Mouse (Mus musculus) lung, postnatal 25 days (tissue): ENCODE measurements around the gene Vwf.

Source experiments
- DNase-seq: peaks from one replicate; pipeline ENCODE4 v3.0.0; 2022; ENCODE audit warnings: low spot score

The Vwf gene

DNA sequence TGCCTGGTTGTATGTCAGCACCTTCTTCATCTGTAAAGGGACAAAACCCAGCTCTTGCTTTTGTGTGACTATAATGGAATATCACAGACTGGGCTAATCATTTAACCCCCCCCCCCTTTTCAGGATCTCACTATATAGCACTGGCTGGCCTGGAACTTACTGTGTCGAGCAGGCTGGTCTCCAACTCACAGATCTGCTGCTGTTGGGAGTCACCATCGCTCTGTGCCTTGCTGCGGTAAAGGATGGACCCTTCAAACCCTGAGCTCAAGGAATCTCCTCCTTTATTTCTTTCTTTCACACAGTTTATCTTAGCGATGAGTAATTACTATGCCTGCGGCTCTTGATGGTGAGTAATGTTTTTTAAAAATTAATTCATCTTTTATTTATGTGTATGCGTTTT, at the start of gene Vwf:
Gene Vwf (plus strand): TSS at position 301 of the 400 bp plus-strand sequence.
- no peak for DNase-seq

- DNase-seq, result no peak
Measured at GRCm38 (mm10) chr6:125498062-125498461, 48.5 kb upstream of the Vwf start.

- no peak for DNase-seq
Measured at GRCm38 (mm10) chr6:125503186-125503802, 43.3 kb upstream of the Vwf start.

- no peak for DNase-seq
Measured at GRCm38 (mm10) chr6:125504622-125505355, 41.8 kb upstream of the Vwf start.

DNA sequence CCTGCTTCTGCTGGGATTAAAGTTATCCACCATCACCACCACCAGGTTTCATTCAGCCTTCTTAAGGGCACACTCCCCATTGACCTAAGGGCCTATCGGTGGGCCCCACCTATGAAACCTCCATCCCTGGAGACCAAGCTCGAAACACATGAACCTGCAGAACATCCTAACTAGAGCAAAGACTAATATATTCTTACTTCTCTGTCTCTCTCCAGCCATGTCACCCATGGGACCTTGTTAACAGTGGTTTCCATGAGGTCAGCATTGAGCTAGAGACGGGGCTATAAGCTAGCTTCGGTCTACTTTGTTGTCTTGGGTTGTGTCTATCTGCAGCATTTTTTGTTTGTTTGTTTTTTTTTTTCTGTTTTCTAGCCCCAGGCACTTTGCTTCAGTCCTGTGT, 40.1 kb upstream of the Vwf start:
- DNase-seq, result no peak

- no peak for DNase-seq
Measured at GRCm38 (mm10) chr6:125509783-125510182, 36.8 kb upstream of the Vwf start.

- no peak for DNase-seq
Measured at GRCm38 (mm10) chr6:125510645-125511044, 35.9 kb upstream of the Vwf start.

- no peak for DNase-seq
Measured at GRCm38 (mm10) chr6:125511196-125511595, 35.4 kb upstream of the Vwf start.

- peak; percentile 54 for DNase-seq
Measured at GRCm38 (mm10) chr6:125512950-125513596, 33.5 kb upstream of the Vwf start.

DNA sequence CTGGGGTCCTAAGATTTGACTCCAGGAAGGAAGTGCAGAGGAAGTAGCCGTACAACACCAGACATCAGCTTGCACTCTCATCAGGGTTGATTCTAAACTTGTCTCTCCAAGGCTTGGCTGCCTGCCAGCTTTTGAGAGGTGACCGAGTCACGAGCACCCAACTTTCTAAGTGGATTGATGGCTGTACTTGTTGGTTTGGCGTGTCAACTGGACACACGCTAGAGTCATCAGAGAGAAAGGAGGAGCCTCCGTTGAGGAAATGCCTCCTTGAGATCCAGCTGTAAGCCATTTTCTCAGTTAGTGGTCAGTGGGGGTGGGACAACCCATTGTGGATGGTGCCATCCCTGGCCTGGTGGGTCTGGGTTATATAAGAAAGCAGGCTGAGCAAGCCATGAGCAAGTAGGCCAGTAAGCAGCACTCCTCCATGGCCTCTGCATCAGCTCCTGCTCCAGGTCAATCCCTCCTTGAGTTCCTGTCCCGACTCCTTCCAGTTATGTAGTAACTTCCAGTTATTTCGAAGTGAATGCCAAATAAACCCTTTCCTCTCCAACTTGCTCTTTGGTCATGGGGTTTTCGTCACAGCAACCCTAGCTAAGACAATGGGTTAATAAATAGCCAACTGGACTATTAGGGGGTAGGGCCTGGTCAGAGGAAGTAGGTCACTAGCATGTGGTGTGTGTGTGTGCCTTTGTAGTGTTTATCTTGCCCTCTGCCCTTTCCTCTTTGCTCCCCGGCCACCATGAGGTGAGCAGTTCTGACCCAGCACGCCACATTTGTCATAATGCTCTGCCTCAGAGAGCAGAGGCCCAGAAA, 30.9 kb upstream of the Vwf start:
- no peak for DNase-seq

GRCm38 (mm10) chr6:125521558-125522193, 24.9 kb upstream of the Vwf start:
- DNase-seq, result no peak

DNA sequence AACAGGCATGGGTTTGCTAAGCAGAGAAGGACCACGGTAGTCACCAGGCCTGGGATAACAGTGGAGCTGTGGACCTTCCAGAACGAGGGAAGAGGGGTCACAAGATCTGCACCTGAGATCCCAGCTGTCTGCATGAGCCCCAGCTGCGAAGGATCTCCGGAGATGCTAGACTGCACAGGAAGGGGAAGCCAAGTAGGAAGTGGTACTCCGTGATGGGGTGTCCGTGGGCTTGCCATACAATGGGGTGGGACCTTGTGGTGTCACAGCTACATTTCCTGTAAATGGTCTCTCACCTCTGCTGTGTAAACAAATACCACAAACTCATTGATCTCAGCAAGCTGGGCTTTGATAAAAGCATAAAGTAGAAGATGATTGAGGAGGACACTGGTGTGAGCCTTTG, 22.5 kb upstream of the Vwf start:
- DNase-seq, result no peak

DNA sequence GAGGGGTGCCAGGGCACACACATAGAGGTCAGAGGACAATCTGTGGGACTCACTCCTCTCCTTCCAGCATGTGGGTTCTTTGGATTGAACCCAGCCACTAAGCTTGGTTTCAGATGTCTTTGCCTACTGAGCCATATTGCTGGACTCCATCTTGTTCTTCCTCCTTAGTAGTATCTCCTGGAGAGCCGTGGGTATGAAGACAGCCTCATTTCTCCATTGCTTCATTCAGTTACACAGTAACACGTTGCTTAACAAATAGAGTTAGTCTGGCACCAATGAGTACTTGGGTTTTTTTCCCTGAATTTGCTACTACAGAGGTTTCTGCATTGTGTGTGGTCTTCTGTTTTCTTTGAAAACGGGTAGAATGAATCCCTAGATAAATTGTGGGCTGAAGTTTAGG, 20.5 kb upstream of the Vwf start:
- no peak for DNase-seq

GRCm38 (mm10) chr6:125528614-125529200, 17.9 kb upstream of the Vwf start:
- no peak for DNase-seq

GRCm38 (mm10) chr6:125529479-125529878, 17.1 kb upstream of the Vwf start:
- DNase-seq, result peak; percentile 59

DNA sequence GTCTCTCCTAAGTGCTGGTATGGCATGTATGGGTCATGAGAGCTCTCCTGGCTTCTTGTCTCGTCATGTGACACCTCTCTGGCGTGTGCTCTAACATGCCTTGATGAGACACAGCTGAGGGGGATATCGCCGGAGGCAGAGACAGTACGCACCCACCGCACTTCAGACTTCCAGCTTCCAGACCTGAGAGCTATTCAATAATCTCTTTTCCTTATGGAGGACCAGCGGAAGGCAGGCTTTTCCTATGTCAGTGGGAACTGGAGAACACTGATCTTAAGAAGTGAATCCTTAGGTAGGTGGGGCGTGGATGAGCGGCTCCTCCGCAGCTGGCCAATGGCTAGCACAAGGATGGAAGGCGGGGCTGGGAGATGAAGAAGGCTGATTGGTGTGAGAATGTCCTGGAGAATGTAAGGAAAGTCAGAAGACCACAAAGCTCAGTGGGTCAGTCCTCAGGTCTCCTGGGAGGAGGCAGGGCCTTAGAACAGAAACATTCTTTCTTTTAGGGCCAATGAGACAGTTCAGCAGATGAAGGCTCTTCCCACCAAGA, 13.4 kb upstream of the Vwf start:
- DNase-seq, result no peak

DNA sequence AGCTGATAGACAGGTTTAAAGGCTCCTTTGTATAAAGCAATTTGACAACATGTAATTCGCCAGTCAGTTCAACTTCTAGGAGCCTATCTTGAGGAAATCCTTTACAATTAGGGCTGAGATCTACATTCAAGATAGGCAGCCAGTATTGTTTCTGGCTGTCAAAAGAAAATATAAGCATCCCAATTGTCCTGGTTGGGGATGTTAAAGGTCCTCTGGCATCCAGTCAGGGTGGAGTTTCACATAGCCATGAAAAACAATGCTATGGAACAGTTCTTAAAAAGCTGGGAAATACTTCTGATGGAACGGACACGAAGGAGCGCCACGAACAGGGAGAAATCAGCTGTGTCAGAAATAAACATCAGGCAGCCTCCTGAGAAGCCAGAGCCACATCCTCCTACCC, 11.6 kb upstream of the Vwf start:
- DNase-seq, result no peak

DNA sequence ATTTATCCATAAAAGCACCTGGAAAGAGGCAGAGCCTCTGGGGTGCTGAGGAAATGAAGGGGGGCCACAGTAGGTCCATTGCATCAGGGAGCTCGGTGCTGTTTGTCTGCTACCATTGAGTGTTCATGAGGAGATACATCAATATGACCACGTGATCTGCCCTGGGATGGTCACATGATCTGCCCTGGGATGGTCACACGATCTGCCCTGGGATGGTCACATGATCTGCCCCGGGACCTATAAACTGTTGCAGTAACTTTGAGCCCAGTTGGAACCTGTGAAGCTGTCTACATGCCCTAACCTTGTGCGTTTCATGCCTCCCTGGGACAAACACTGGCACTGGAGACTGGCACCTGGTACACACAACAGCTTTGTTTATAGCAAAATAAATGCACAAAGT, 8.1 kb upstream of the Vwf start:
- no peak for DNase-seq

GRCm38 (mm10) chr6:125539423-125539822, 7.2 kb upstream of the Vwf start:
- DNase-seq, result no peak

DNA sequence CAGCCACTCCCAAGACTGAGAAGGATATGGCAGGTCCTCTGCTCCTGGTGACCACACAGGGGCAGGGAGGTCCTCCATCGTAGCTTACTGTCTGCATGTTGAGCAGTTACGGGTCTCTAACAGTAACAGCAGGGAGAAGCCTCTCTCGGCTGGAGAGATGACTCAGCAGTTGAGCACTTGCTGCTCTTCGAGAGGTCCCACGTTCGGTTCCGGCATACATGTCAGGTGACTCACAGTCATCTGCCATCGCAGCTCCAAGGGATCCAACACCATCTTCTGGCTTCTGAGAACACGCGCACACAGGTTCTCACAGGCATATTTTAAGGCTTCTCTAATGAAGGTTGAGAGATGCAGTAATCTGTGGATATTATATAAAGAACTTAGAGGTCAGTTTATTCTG, 6.4 kb upstream of the Vwf start:
- no peak for DNase-seq

DNA sequence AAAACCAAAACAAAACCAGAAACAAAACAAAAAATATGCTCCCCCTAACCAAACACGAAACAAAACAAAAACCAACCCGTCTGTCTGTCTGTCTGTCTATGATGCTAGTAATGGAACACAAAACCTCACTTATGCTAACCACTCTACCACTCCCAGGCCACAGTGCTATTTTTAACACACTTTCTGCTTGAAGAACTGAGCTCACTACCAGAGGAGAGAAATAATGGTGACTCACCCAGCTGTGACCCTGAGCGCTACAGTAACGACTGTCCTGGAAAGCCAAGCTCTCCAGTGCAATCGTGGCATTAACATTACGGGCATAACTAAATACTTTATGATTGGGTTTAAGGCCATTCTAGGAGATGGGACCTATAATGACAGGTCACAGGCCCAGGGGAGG, 5.7 kb upstream of the Vwf start:
- DNase-seq, result no peak
